Mouse (Mus musculus): ENCODE measurements at regions not wholly inside any gene's neighbourhood (a gene's known extent, or its start where the extent isn't known, plus 50 kb on each side); places are given as distances from the start of the nearest gene placed in this dataset.

GRCm38 (mm10) chr11:52655720-52656474 lies 108.5 kb upstream of the Fstl4 start:
- TF ChIP-seq CTCF (IDR thresholded peaks at IDR 0.05; ENCODE audit: low read depth) (no peak), EP300 (optimal IDR thresholded peaks at IDR 0.05) (no peak)

Data from stomach, postnatal 0 days (tissue).